Mouse (Mus musculus): Measurements from ENCODE around the gene Map4k1.

DNA sequence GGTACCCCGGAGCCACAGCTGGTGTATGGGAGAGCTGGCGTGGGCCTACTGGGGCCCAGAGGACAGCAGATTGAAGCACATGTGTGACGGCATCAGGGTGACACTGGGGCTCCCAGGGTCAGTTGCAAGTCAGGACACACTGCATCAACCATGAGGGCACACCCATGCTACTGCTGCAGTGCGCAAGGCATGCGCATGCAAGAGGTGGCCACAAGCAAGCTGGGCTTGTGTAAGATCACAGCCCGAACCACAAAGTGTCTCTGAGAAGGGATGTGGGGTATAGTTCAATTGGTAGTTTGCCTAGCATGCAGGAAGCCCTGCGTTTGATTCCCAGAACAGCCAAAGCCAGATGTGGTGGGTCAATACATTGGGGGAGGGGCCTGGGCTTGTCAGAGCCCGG is 41.7 kb downstream of the Map4k1 start:
- TF ChIP-seq CTCF (IDR thresholded peaks at IDR 0.05; ENCODE audit: insufficient read depth, low read length) (no peak), POLR2A (IDR thresholded peaks at IDR 0.05; ENCODE audit: borderline replicate concordance, extremely low read depth, low read depth, low read length) (no peak)
